Mouse (Mus musculus) heart, adult 2 months (tissue): Measurements from ENCODE around the gene Mfsd2b.

Source experiments
- CTCF ChIP-seq: fragments of 200-600 bp; IDR thresholded peaks from 2 replicates; pipeline ENCODE4 v1.8.1; 2022; ENCODE audit warnings: antibody characterized with exemption, mild to moderate bottlenecking, moderate library complexity
- EP300 ChIP-seq: fragments of 200-500 bp; IDR thresholded peaks from 2 replicates; pipeline ENCODE4 v1.6.1; 2011; ENCODE audit warnings: low read depth, low read length, control low read depth; ENCODE audit not compliant: insufficient read depth

DNA sequence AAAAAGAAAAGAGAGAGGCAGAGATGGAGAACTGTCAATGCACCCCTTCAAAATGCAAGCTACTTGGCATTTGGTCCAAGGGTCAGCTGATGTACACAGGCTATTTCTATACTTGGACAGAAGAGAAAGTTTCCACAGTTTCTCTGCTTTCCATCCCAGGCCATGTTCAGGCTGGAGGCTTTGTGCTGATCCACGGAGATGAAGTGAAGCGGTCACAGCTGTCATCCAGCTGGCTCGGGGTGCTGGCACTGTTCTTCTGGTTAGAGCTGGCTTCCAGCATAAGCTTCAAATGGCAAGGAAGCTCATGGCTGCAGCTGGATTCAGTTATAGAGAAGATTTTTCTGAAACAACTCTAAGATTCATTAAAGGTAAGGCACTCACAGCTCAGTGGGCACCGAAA is 60.5 kb downstream of the Mfsd2b start:
- TF ChIP-seq CTCF (no peak), EP300 (no peak)
